Mouse (Mus musculus) kidney, adult 9 months (tissue): ENCODE data around the gene Rad50.

Experiments
- DNase-seq: peaks from one replicate; pipeline ENCODE4 v3.0.0; 2022

Gene Rad50

GRCm38 (mm10) chr11:53706934-53707717 lies at the start of gene Rad50:
Gene Rad50, minus strand, starts transcription at chr11:53707319.
- peak; percentile 93 for DNase-seq

DNA sequence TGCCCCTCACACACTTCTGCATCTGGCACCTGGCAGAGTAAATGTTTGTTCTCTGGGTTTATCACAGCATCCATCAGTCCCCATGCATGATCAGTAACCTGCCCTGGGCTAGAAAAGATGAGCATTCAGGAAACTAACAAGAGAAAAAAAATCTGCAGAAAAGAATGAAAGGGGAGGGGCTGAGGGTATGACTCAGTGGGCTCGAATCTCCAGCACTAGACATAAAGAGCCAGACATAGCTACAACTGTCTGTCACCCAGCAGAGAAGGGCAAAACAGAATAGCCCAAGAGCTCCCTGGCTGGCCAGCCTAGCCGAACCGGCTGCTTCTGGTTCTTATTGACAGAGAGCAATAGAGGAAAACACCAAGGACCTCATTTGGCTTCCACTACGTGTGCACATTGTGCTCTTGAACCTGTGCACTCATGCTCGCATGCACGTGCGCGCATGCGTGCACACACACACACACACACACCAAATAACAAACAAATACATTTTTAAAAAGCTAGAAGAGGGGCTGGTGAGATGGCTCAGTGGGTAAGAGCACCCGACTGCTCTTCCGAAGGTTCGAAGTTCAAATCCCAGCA lies 48.0 kb upstream of the Rad50 start:
- DNase-seq = no peak

GRCm38 (mm10) chr11:53749716-53750352 lies 42.7 kb upstream of the Rad50 start:
- no peak for DNase-seq

DNA sequence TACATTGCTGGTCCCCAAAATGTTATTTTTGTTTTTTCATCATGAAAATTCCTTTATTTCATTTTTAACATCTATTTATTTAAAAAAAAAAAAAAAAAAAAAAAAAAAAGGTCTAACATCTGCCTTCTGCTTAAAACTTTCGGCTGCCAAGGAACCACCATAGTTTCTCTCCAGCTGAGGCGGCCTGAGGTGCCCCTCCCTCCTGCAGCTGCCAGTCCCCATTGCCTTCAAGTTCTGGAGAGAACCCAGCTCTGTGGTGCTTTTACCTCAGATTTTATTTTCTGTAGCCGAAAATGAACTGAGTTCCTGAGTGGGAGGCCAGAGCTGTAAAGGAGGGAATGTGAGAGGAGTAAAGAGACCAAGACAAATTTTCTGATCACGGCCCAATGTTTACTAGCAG lies 42.2 kb upstream of the Rad50 start:
- DNase-seq = no peak

- no peak for DNase-seq
These were observed 41.5 kb upstream of the Rad50 start for GRCm38 (mm10) chr11:53748614-53749013.

GRCm38 (mm10) chr11:53747985-53748384 lies 40.9 kb upstream of the Rad50 start:
- DNase-seq = no peak

- no peak for DNase-seq
These were observed 38.1 kb upstream of the Rad50 start for GRCm38 (mm10) chr11:53745260-53745659.

DNA sequence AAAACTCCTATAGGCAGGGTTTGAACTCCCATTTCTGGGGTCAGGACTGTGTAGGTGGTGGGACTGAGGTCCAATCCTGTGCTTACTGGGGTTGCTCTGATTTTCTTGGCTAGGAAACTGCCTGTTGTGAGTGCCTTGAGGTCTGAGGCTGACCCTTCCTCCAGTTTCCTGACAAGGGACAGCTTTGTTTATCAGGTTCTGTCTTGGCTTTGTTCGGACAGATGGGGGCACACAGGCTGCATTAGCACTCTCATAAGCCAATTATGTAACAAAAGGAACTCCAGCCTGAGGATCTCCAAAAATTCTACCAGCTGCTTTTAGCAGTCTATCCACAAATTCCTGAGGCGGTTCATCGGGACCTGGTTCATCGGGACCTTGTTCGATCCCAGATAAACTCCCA lies 35.2 kb upstream of the Rad50 start:
- DNase-seq = peak; percentile 30

- DNase-seq = peak; percentile 67
These were observed 30.4 kb upstream of the Rad50 start for GRCm38 (mm10) chr11:53737573-53737946.

GRCm38 (mm10) chr11:53736771-53737572 lies 29.9 kb upstream of the Rad50 start:
- peak; percentile 88 for DNase-seq

GRCm38 (mm10) chr11:53735682-53736245 lies 28.6 kb upstream of the Rad50 start:
- DNase-seq = peak; percentile 55

GRCm38 (mm10) chr11:53734970-53735681 lies 28.0 kb upstream of the Rad50 start:
- no peak for DNase-seq

GRCm38 (mm10) chr11:53734431-53734830 lies 27.3 kb upstream of the Rad50 start:
- no peak for DNase-seq

GRCm38 (mm10) chr11:53733824-53734223 lies 26.7 kb upstream of the Rad50 start:
- DNase-seq = no peak

DNA sequence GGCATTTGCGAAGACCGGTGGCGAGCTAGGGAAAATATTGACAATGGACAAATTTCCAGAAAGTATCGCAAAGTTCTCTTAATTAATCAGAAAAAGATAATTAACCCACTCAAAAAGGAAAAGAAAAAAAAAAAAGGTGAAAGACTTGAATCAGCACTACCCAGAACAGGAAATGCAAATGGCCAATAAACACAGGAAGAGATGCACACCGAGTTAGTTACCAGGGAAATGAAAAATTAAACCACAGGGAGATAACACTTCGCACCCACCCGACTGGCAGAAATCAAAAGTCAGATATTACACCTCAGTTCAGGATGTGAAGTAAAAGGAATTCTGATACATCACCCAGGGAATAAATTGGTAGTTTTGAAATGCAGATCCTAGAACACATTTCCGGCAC lies 25.1 kb upstream of the Rad50 start:
- DNase-seq = no peak

DNA sequence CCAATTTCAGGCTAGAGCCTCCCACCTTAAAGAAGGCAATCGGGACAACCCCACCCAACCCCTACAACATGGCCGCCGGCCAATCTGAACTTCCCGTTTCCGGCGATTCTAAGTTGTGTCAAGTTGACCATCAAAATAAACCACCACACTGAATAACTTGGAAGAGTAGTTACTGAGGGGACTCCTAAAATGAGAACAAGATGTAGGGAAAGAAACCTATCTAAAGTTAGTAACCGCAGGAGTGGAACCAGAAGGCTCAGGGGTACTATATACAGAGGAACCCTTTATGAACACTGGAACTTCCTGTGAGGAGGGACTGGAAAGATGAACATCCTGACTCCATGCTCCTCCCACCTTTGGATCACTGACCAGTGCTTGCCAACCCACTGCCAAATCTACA lies 24.3 kb upstream of the Rad50 start:
- DNase-seq = no peak

- no peak for DNase-seq
These were observed 13.6 kb upstream of the Rad50 start, which contains the start of gene Il5 for GRCm38 (mm10) chr11:53720715-53721114. Gene Il5, plus strand, starts transcription at chr11:53720794.

- DNase-seq = no peak
These were observed 12.6 kb upstream of the Rad50 start for GRCm38 (mm10) chr11:53719701-53720100.

GRCm38 (mm10) chr11:53707718-53708009 lies 545 bp upstream of the Rad50 start:
- DNase-seq = no peak

DNA sequence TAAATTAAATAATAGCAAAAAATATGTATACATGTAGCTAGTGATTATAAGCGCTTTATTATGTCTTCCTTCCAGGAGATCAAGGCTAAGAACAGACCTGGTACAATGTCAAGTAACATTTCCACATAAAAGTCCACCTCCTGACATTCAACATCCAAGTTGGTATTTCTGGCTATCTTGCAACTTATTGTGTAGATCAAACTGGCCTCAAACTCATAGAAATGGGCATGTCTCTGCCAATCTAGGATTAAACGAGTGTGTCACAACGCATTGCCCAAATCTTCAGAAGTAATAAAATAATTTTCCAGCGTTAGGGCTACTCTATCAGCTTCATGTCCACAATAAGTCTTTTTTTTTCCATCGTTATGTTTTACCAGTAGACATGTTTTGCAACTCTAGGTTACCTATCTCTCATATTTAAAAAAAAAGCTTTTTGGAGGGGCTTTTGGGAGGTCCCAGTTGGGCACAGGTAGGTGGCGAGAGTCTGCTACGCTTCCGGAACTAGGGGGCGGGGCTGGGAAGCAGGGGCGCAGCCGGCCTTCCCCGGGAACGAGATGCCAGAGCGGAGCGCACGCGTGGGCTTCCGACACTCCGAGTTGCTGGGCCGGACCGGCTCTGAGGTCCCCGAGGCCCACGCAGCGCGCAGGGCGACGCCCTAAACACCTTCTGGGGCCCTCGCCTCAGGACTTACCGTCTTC lies 734 bp downstream of the Rad50 start:
- DNase-seq = peak; percentile 22

- DNase-seq = no peak
These were observed 7.8 kb downstream of the Rad50 start for GRCm38 (mm10) chr11:53699351-53699750.

GRCm38 (mm10) chr11:53698521-53698920 lies 8.6 kb downstream of the Rad50 start:
- no peak for DNase-seq
